Mouse (Mus musculus) heart, embryonic 13.5 days (tissue): ENCODE results near the gene Rnf182. TPM values are rescaled to one million over a fixed set of nuclear protein-coding genes. Genes with fewer than 3 reads are reported as not detected.

Source experiments
- polyA plus RNA-seq: library from polyadenylated mRNA; unstranded; fragments of >200 nt; fragmentation: Nextera tagmentation; extraction: Ambion mirVana; gene quantifications from 2 replicates; pipeline ENCODE4 v1.2.1, GENCODE M21; 2015

Rnf182 gene
- polyA plus RNA-seq, 1 experiment from 2014 or later: 1.8 TPM

Other genes starting within 250 kb of the Rnf182 start
- gene Nol7, start 217.3 kb upstream of the Rnf182 start, polyA plus RNA-seq: 111 and 116 TPM in 2 replicates
- 4.9 and 6.2 TPM in 2 replicates for gene Ranbp9, start 134.4 kb upstream of the Rnf182 start, polyA plus RNA-seq
- gene Mcur1, start 55.5 kb upstream of the Rnf182 start, polyA plus RNA-seq: 14.1 and 14.6 TPM in 2 replicates
- 2.9 and 3.1 TPM in 2 replicates for gene Cd83, start 169.1 kb downstream of the Rnf182 start, polyA plus RNA-seq